Mouse (Mus musculus) E14TG2a.4 (cell line): Measurements from ENCODE around the gene Acot5.
"Not testable (repeated sequence)": the region's sequence is repeated elsewhere in the genome, so short reads cannot be mapped to it uniquely, and the experiment has no call there.

Experiments
- H3K27me3 ChIP-seq: 2 replicates; pipeline ENCODE4 v1.6.1; 2014; ENCODE audit warnings: low read length, control low read depth; ENCODE audit not compliant: insufficient read depth
- H3K36me3 ChIP-seq: 2 replicates; pipeline ENCODE4 v1.6.1; 2014; ENCODE audit warnings: low read length, control low read depth; ENCODE audit not compliant: insufficient read depth
- H3K4me1 ChIP-seq: replicated peaks from 2 replicates; pipeline ENCODE4 v1.6.1; 2014; ENCODE audit warnings: low read depth, low read length, control low read depth
- H3K4me3 ChIP-seq: replicated peaks from 2 replicates; pipeline ENCODE4 v1.5.1; 2014; ENCODE audit warnings: mild to moderate bottlenecking, low read length
- H3K9me3 ChIP-seq: 2 replicates; pipeline ENCODE4 v1.6.1; 2014; ENCODE audit warnings: low read length, control low read depth
- CTCF ChIP-seq: conservative IDR thresholded peaks from 2 replicates; pipeline ENCODE4 v1.5.1; 2014; ENCODE audit warnings: low read length
- NANOG ChIP-seq: IDR thresholded peaks from 2 replicates; pipeline ENCODE4 v1.6.1; 2014; ENCODE audit warnings: borderline replicate concordance, low read length, mixed read lengths
- POU5F1 ChIP-seq: IDR thresholded peaks from 2 replicates; pipeline ENCODE4 v1.6.1; 2014; ENCODE audit warnings: low read length, borderline replicate concordance

Acot5 gene

GRCm38 (mm10) chr12:84034108-84034507, 35.0 kb upstream of the Acot5 start:
- TF ChIP-seq NANOG (no peak), CTCF (no peak), POU5F1 (no peak)
- no peaks in the 10 kb centered on the region for H3K36me3 ChIP-seq
- H3K4me1 ChIP-seq, result peaks cover 16% of the 10 kb centered on the region

GRCm38 (mm10) chr12:84038241-84038640, 30.9 kb upstream of the Acot5 start, which contains the start of gene Acot4:
Gene Acot4 (plus strand): TSS chr12:84038379.
- Histone ChIP-seq H3K4me1 (peaks cover 13% of the 10 kb centered on the region), H3K4me3 (peak within 1 kb of the TSS; percentile 77), H3K27me3 (peaks cover 14% of the 10 kb centered on the region)
- H3K36me3 ChIP-seq, H3K9me3 ChIP-seq: not testable (repeated sequence)

More at GRCm38 (mm10) chr12:84034108-84034507, 35.0 kb upstream of the Acot5 start:
- peaks cover 12% of the 10 kb centered on the region for H3K27me3 ChIP-seq
- H3K4me3 ChIP-seq, result no peak overlapping the region
- H3K9me3 ChIP-seq, result peaks cover 27% of the 10 kb centered on the region

GRCm38 (mm10) chr12:84038691-84039111, 30.4 kb upstream of the Acot5 start, which contains the start of gene Gm49366:
Gene Gm49366 (plus strand): TSS chr12:84038935.
- not testable (repeated sequence) for H3K36me3 ChIP-seq, H3K4me1 ChIP-seq, H3K9me3 ChIP-seq
- H3K27me3 ChIP-seq, result peaks cover 15% of the 10 kb centered on the region
- H3K4me3 ChIP-seq, result peak within 1 kb of the TSS; percentile 77

GRCm38 (mm10) chr12:84042248-84042647, 26.9 kb upstream of the Acot5 start:
- H3K36me3 ChIP-seq, result no peaks in the 10 kb centered on the region
- no peak overlapping the region for H3K4me3 ChIP-seq
- TF ChIP-seq CTCF, result no peak
- no peak for TF ChIP-seq NANOG
- no peak for TF ChIP-seq POU5F1
- 0 out of 2 replicates have a peak, but pooled peaks cover 6% of the 10 kb centered on the region for H3K9me3 ChIP-seq
- peaks cover 17% of the 10 kb centered on the region for H3K27me3 ChIP-seq
- peaks cover 5% of the 10 kb centered on the region for H3K4me1 ChIP-seq

GRCm38 (mm10) chr12:84044045-84044444, 25.1 kb upstream of the Acot5 start:
- H3K4me1 ChIP-seq, result no peaks in the 10 kb centered on the region; the same call in 1 of the 2 replicates
- 0 out of 2 replicates have a peak, but pooled peaks cover 8% of the 10 kb centered on the region for H3K27me3 ChIP-seq
- H3K36me3 ChIP-seq, result no peaks in the 10 kb centered on the region
- TF ChIP-seq CTCF, result no peak
- no peak for TF ChIP-seq NANOG
- no peak for TF ChIP-seq POU5F1
- no peak overlapping the region for H3K4me3 ChIP-seq
- peaks cover 19% of the 10 kb centered on the region for H3K9me3 ChIP-seq

- Histone ChIP-seq H3K4me1 (peaks cover 9% of the 10 kb centered on the region; the same call in 1 of the 2 replicates), H3K27me3 (peaks cover 17% of the 10 kb centered on the region), H3K36me3 (no peaks in the 10 kb centered on the region), H3K9me3 (peaks cover 15% of the 10 kb centered on the region), H3K4me3 (no peak overlapping the region)
- TF ChIP-seq POU5F1 (no peak), CTCF (no peak), NANOG (no peak)
Measured at GRCm38 (mm10) chr12:84046906-84047305, 22.2 kb upstream of the Acot5 start.

GRCm38 (mm10) chr12:84050744-84051143, 18.4 kb upstream of the Acot5 start:
- Histone ChIP-seq H3K27me3 (peaks cover 36% of the 10 kb centered on the region), H3K9me3 (peaks cover 15% of the 10 kb centered on the region), H3K4me1 (peaks cover 41% of the 10 kb centered on the region)
- H3K4me3 ChIP-seq, H3K36me3 ChIP-seq: not testable (repeated sequence)

- Histone ChIP-seq H3K36me3 (no peaks in the 10 kb centered on the region), H3K27me3 (peaks cover 35% of the 10 kb centered on the region), H3K4me1 (peaks cover 45% of the 10 kb centered on the region), H3K9me3 (peaks cover 15% of the 10 kb centered on the region), H3K4me3 (peak within 1 kb of the TSS; percentile 76)
- TF ChIP-seq POU5F1, result no peak
- TF ChIP-seq CTCF, result no peak
- TF ChIP-seq NANOG, result no peak
Measured at GRCm38 (mm10) chr12:84051937-84052474, 17.1 kb upstream of the Acot5 start, which contains the start of gene Acot3. Gene Acot3 (plus strand): TSS chr12:84052144.

- Histone ChIP-seq H3K27me3 (peaks cover 37% of the 10 kb centered on the region), H3K4me1 (peaks cover 45% of the 10 kb centered on the region), H3K4me3 (no peak overlapping the region), H3K36me3 (no peaks in the 10 kb centered on the region), H3K9me3 (peaks cover 15% of the 10 kb centered on the region)
- TF ChIP-seq CTCF (no peak), NANOG (no peak), POU5F1 (no peak)
Measured at GRCm38 (mm10) chr12:84052609-84053008, 16.5 kb upstream of the Acot5 start.
